Mouse (Mus musculus): ENCODE data around the gene Cask. TPM values are rescaled to one million over a fixed set of nuclear protein-coding genes. Genes with fewer than 3 reads are reported as not detected.

Gene Cask
- polyA plus RNA-seq, 1 experiment from 2014 or later, result 74.3 TPM

DNA sequence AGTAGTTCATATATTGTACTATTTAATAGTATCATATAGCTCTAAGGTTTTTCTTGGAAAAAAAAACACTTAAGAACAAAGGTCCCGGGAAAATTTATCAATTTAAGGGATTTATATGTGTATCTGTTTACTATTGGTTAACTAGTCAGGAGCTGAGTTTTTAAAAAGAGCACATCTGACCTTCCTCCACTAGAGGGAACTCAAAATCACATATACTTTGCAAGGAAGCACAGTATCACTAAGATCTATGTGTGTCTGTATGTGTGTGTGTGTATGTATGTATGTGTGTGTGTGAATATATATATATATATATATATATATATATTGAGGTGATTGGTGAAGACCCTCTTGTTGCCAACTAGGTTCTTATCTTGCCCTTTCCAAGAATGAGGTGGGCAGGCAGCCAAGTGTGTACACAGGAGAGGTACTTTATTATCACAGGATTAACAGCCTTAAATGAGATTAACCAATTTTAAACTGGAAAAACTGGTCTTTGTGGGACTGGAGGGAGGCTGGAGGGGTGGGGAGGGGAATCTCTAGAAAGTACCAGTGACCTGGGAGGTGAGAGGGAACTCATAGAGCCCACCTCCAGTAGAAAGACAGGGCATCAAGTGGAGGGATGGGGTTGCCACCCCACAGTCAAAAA, 121.2 kb downstream of the Cask start:
- no peaks in the 10 kb centered on the region for H3K9me3 ChIP-seq (replicated peaks; ENCODE audit: control insufficient read depth, low read length, poor library complexity, severe bottlenecking)
- H3K9ac ChIP-seq (ENCODE audit: low read depth, low read length), result no peak overlapping the region
- H3K4me1 ChIP-seq (ENCODE audit: control insufficient read depth, insufficient read depth, low read length), result no peaks in the 10 kb centered on the region
- H3K4me3 ChIP-seq (ENCODE audit: low read depth, low read length), result no peak overlapping the region
- H3K36me3 ChIP-seq (ENCODE audit: control insufficient read depth, insufficient read depth, low read length), result no peaks in the 10 kb centered on the region
- WGBS, result 89% methylated on average over 1 of the region's 1 CpGs
- ATAC-seq, result no peak
- no peak overlapping the region for H3K27ac ChIP-seq (ENCODE audit: low read length)
- H3K4me2 ChIP-seq (ENCODE audit: low read length), result no peak overlapping the region
- H3K27me3 ChIP-seq (ENCODE audit: control insufficient read depth, insufficient read depth, low read depth, low read length), result no peaks in the 10 kb centered on the region

DNA sequence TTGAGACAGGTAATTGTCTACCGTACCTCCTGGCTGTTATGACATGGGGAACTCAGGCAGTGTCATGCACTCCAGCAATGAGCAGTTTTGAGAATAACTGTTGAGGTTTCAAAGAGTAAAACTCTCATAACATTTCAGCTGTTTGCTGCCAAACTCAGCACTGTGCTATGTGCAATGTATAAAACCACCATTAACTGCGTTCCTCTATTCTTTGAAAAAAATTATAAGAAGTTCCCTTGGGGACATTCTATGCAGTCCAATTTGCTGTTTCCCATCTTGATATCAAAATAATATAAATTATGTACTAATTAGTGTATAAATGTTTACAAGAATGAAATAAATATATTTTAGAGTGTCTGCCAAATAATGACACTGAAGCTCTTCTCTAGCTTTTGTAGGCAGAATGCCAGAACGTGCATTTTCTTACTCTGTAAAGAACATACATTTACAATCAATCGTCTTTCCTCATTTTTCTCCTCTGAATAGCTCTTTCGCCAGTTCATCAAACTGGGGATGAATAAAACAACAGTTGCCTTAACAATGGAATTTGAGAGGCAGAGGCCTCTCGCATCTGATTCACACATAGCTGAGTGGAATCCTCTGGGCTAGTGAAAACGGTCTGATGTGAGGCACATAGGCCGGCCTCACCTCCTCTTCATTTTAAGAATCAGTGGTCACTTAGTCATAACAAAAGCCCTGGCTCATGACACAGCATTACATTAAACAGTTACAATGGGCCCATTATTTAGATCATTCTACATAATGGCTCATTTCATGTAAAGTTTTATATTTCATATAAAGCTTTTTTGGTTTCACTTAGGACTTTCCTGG, 125.4 kb downstream of the Cask start:
- no peak for ATAC-seq

DNA sequence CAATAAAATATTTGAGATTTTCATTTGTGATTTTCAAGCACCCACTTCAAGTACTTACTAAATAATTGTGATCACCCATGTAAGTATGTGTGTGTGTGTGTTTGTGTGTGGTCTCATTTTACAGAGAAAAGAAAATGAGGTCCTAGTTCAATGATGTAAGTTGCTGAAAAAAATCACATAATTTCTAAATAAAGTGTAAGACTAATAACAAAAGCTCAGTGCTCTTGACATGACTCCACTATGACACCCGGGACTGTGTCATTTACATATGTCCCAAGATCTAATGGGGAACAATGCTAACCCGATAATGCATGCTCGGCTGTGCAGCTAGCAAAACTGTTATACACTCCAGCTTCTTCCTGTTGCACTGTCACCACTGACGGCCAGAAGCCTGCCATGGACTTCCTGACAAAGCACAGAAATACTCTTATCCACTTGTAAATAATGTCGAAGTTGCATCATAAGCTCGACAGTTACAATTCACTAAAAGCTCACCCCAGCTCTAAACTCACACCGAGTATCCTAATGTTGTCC, 130.8 kb downstream of the Cask start:
- no peak overlapping the region for H3K27ac ChIP-seq (ENCODE audit: low read length)
- H3K9ac ChIP-seq (ENCODE audit: low read depth, low read length), result no peak overlapping the region
- no peaks in the 10 kb centered on the region for H3K9me3 ChIP-seq (replicated peaks; ENCODE audit: control insufficient read depth, low read length, poor library complexity, severe bottlenecking)
- no peaks in the 10 kb centered on the region for H3K27me3 ChIP-seq (ENCODE audit: control insufficient read depth, insufficient read depth, low read depth, low read length)
- H3K4me2 ChIP-seq (ENCODE audit: low read length), result no peak overlapping the region
- H3K4me1 ChIP-seq (ENCODE audit: control insufficient read depth, insufficient read depth, low read length), result no peaks in the 10 kb centered on the region
- H3K4me3 ChIP-seq (ENCODE audit: low read depth, low read length), result no peak overlapping the region
- no peaks in the 10 kb centered on the region for H3K36me3 ChIP-seq (ENCODE audit: control insufficient read depth, insufficient read depth, low read length)
- WGBS, result 64% methylated on average over 7 of the region's 7 CpGs
- no peak for ATAC-seq

More for the DNA sequence above, 125.4 kb downstream of the Cask start:
- WGBS, result 48% methylated on average over 8 of the region's 8 CpGs
- Histone ChIP-seq H3K36me3 (ENCODE audit: control insufficient read depth, insufficient read depth, low read length) (no peaks in the 10 kb centered on the region), H3K27me3 (ENCODE audit: control insufficient read depth, insufficient read depth, low read depth, low read length) (no peaks in the 10 kb centered on the region), H3K4me3 (ENCODE audit: low read depth, low read length) (no peak overlapping the region), H3K4me2 (ENCODE audit: low read length) (no peak overlapping the region), H3K9me3 (replicated peaks; ENCODE audit: control insufficient read depth, low read length, poor library complexity, severe bottlenecking) (no peaks in the 10 kb centered on the region), H3K9ac (ENCODE audit: low read depth, low read length) (no peak overlapping the region), H3K27ac (ENCODE audit: low read length) (no peak overlapping the region), H3K4me1 (ENCODE audit: control insufficient read depth, insufficient read depth, low read length) (no peaks in the 10 kb centered on the region)

DNA sequence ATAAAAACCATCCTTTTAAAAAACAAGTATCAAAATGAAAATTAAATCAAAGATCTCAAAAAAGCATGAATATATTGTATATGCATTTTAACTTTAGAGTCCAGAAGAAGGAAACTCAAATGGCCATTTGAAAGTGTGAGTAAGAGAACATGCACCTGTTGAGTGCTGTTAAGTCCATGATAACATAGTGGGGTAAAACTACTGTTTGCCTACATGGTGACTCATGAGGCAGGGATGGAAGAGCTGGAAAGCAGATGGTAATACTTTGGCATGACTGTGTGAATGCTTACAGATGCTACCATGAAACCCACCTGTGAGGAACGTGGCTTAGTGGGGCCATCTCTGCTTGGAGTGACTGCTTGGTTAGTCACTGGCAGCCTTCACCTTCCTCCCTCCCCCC, 132.9 kb downstream of the Cask start:
- no peak overlapping the region for H3K9ac ChIP-seq (ENCODE audit: low read depth, low read length)
- no peak overlapping the region for H3K27ac ChIP-seq (ENCODE audit: low read length)
- H3K9me3 ChIP-seq (replicated peaks; ENCODE audit: control insufficient read depth, low read length, poor library complexity, severe bottlenecking), result no peaks in the 10 kb centered on the region
- H3K36me3 ChIP-seq (ENCODE audit: control insufficient read depth, insufficient read depth, low read length), result no peaks in the 10 kb centered on the region
- no peaks in the 10 kb centered on the region for H3K27me3 ChIP-seq (ENCODE audit: control insufficient read depth, insufficient read depth, low read depth, low read length)
- H3K4me2 ChIP-seq (ENCODE audit: low read length), result no peak overlapping the region
- ATAC-seq, result no peak
- no peak overlapping the region for H3K4me3 ChIP-seq (ENCODE audit: low read depth, low read length)
- no peaks in the 10 kb centered on the region for H3K4me1 ChIP-seq (ENCODE audit: control insufficient read depth, insufficient read depth, low read length)
- WGBS, result 67% methylated on average over 1 of the region's 1 CpGs

DNA sequence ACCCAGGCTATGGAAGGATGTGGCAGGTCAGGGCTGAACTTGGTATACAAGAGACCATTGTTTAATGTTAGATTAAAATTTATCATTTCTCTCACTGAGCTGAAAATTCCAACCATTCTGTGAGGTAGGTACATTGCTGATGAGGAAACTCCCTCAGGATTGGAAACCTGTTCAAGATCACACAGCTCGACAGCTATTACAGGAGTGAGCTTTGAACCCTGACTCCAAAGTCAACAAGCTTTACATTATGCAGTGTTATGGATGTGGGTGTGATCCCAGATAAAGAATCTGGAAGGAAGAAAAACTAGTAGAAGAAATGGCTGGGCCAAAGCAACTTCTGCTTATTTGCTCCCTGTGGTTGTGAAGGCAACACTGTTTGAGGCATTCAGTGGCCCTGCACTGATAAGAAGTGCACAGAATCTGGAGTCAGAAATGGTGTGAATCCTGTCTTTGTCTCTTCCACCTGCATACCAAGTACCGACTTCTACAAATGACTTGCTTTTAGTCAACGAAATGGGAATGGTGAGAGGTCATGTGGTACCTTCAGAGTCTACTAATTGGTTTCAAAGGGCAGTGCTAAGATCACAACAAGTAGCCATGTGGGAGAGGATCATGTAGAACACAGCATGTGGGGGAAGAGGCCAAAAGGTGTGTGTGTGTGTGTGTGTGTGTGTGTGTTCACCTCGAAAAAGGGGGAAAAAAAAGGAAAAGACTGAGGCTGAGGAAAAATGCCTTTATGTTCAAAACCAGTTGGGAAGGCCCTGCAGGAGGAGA, 134.2 kb downstream of the Cask start:
- ATAC-seq, result no peak
- no peak overlapping the region for H3K4me2 ChIP-seq (ENCODE audit: low read length)
- H3K27me3 ChIP-seq (ENCODE audit: control insufficient read depth, insufficient read depth, low read depth, low read length), result no peaks in the 10 kb centered on the region
- H3K27ac ChIP-seq (ENCODE audit: low read length), result no peak overlapping the region
- no peaks in the 10 kb centered on the region for H3K4me1 ChIP-seq (ENCODE audit: control insufficient read depth, insufficient read depth, low read length)
- H3K9ac ChIP-seq (ENCODE audit: low read depth, low read length), result no peak overlapping the region
- H3K9me3 ChIP-seq (replicated peaks; ENCODE audit: control insufficient read depth, low read length, poor library complexity, severe bottlenecking), result no peaks in the 10 kb centered on the region
- no peak overlapping the region for H3K4me3 ChIP-seq (ENCODE audit: low read depth, low read length)
- WGBS, result 72% methylated on average over 4 of the region's 4 CpGs
- no peaks in the 10 kb centered on the region for H3K36me3 ChIP-seq (ENCODE audit: control insufficient read depth, insufficient read depth, low read length)

DNA sequence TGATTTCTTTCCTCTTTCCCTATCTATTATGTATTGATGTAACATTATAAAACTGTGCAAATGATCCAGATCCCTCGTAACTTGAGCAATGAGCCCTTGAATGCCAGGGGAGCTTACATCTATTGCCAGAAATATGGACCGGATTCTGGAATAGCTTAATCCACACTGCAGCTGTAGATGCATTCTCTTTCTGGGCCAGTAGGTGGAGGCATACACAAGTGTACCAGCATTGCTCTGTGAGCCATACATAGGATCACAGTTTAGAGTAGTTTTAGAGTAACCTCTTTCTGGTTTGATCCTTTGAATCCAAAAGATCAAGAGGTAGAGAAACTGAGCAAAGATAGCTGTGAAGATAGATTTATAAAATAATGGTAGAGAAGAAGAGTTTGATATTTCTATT, 141.0 kb downstream of the Cask start:
- Histone ChIP-seq H3K4me3 (ENCODE audit: low read depth, low read length) (no peak overlapping the region), H3K36me3 (ENCODE audit: control insufficient read depth, insufficient read depth, low read length) (no peaks in the 10 kb centered on the region), H3K9me3 (replicated peaks; ENCODE audit: control insufficient read depth, low read length, poor library complexity, severe bottlenecking) (no peaks in the 10 kb centered on the region), H3K27ac (ENCODE audit: low read length) (no peak overlapping the region), H3K4me1 (ENCODE audit: control insufficient read depth, insufficient read depth, low read length) (no peaks in the 10 kb centered on the region), H3K9ac (ENCODE audit: low read depth, low read length) (no peak overlapping the region), H3K4me2 (ENCODE audit: low read length) (no peak overlapping the region), H3K27me3 (ENCODE audit: control insufficient read depth, insufficient read depth, low read depth, low read length) (no peaks in the 10 kb centered on the region)
- peak; percentile 62; the same call in 1 of the 2 replicates for ATAC-seq
- 40% methylated on average over 2 of the region's 2 CpGs for WGBS

DNA sequence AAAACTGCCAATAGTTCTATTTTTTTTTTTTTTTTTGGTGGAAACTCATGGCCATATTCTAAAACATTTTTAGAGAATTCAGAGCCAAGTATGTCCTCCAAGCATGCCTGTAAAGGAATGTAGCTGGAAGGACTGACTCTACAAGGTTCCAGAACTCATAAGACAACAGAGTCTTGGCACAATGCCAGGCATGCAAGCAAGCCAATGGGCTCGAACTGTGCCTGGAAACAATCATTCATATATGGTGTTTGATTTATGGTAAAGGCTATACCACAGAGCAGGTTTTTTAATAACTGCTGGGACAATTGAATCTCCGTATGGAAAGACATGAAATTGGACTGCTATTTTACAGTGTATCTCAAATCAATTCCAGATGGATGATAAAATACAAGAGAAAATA, 146.1 kb downstream of the Cask start:
- 64% methylated on average over 2 of the region's 2 CpGs for WGBS

DNA sequence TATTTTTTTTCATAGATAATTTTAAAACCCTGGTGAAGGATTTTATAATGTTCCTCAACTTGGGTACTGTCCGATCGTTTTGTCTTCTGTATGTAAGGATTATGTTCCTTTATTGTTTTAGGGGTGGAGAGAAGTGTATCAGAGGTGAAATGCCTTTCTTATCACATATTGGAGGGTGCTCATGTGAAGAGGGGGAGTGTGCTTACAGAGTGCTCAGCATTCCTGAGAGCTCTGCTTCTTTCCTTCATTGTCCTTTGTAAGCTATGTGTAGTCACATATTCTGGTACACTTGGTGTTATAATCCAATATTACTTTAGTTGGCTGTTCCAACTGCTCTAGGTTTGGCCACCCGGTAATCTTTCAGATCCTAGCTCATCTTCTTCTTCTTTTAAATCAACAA, 150.5 kb downstream of the Cask start:
- 96% methylated on average over 3 of the region's 3 CpGs for WGBS
- ATAC-seq, result no peak
- no peaks in the 10 kb centered on the region for H3K4me1 ChIP-seq (ENCODE audit: control insufficient read depth, insufficient read depth, low read length)
- no peak overlapping the region for H3K27ac ChIP-seq (ENCODE audit: low read length)
- H3K9me3 ChIP-seq (replicated peaks; ENCODE audit: control insufficient read depth, low read length, poor library complexity, severe bottlenecking), result no peaks in the 10 kb centered on the region
- H3K27me3 ChIP-seq (ENCODE audit: control insufficient read depth, insufficient read depth, low read depth, low read length), result no peaks in the 10 kb centered on the region
- H3K4me2 ChIP-seq (ENCODE audit: low read length), result no peak overlapping the region
- H3K4me3 ChIP-seq (ENCODE audit: low read depth, low read length), result no peak overlapping the region
- no peak overlapping the region for H3K9ac ChIP-seq (ENCODE audit: low read depth, low read length)
- H3K36me3 ChIP-seq (ENCODE audit: control insufficient read depth, insufficient read depth, low read length), result no peaks in the 10 kb centered on the region

More for the DNA sequence above, 146.1 kb downstream of the Cask start:
- H3K9me3 ChIP-seq (replicated peaks; ENCODE audit: control insufficient read depth, low read length, poor library complexity, severe bottlenecking), result no peaks in the 10 kb centered on the region
- no peaks in the 10 kb centered on the region for H3K4me1 ChIP-seq (ENCODE audit: control insufficient read depth, insufficient read depth, low read length)
- H3K9ac ChIP-seq (ENCODE audit: low read depth, low read length), result no peak overlapping the region
- no peak overlapping the region for H3K27ac ChIP-seq (ENCODE audit: low read length)
- no peaks in the 10 kb centered on the region for H3K27me3 ChIP-seq (ENCODE audit: control insufficient read depth, insufficient read depth, low read depth, low read length)
- no peak for ATAC-seq
- H3K36me3 ChIP-seq (ENCODE audit: control insufficient read depth, insufficient read depth, low read length), result no peaks in the 10 kb centered on the region
- H3K4me2 ChIP-seq (ENCODE audit: low read length), result no peak overlapping the region
- H3K4me3 ChIP-seq (ENCODE audit: low read depth, low read length), result no peak overlapping the region

Data from midbrain, embryonic 16.5 days (tissue).